Mouse (Mus musculus) testis, adult 2 months (tissue): Measurements from ENCODE around the gene Ppp1r14b.

Source experiments
- CTCF ChIP-seq: fragments of 200-500 bp; IDR thresholded peaks from 2 replicates; pipeline ENCODE4 v1.5.1; 2012; ENCODE audit warnings: low read depth, mild to moderate bottlenecking, inconsistent platforms, low read length, moderate library complexity; ENCODE audit not compliant: control insufficient read depth, insufficient read depth, insufficient replicate concordance
- POLR2A ChIP-seq: fragments of 200-500 bp; IDR thresholded peaks from 2 replicates; pipeline ENCODE4 v1.6.1; 2012; ENCODE audit warnings: low read depth, mild to moderate bottlenecking, inconsistent platforms, low read length, moderate library complexity; ENCODE audit not compliant: control insufficient read depth

- TF ChIP-seq POLR2A (no peak), CTCF (no peak)
Observed at GRCm38 (mm10) chr19:7018546-7018945, 43.8 kb downstream of the Ppp1r14b start.
